Mouse (Mus musculus) thymus, adult 2 months (tissue): ENCODE data around the gene Lfng.

Experiments
- CTCF ChIP-seq: fragments of 200-500 bp; IDR thresholded peaks from 2 replicates; pipeline ENCODE4 v1.5.1; 2012; ENCODE audit warnings: mild to moderate bottlenecking, control low read depth, low read length, moderate library complexity, borderline replicate concordance; ENCODE audit not compliant: control insufficient read depth, poor library complexity, insufficient read depth; ENCODE audit errors: extremely low read depth
- POLR2A ChIP-seq: fragments of 200-500 bp; IDR thresholded peaks from 2 replicates; pipeline ENCODE4 v1.6.1; 2012; ENCODE audit warnings: mild to moderate bottlenecking, low read length, control low read depth, moderate library complexity; ENCODE audit not compliant: control insufficient read depth, poor library complexity, insufficient read depth; ENCODE audit errors: extremely low read depth

DNA sequence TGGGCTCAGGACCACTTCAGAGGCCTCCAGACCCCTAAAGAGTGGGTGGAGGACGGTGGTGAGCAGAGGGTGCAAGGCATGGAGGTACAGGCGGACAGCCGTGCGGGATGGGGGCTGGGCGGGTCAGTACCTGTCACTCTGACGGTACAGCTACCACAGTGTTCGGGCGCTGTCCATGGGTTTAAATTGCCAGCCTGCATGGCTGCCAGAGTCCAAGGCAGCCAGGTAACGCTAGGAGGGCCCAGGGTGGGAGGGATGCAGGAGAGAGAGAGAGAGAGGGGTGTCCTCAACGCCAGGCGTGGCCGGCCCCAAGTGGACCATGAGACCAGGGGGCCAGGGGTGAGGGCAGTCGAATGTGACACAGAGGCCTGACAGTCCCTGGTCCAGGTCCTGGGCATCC is 17.8 kb downstream of the Lfng start:
- TF ChIP-seq POLR2A (no peak), CTCF (no peak)
